Mouse (Mus musculus) heart, postnatal 0 days (tissue): ENCODE data around the gene Pheta1. TPM values are rescaled to one million over a fixed set of nuclear protein-coding genes. Genes with fewer than 3 reads are reported as not detected.
A peak's percentile ranks its signal among the peaks of the same experiment; 100 is the strongest.

Source experiments
- ATAC-seq: fragments of 200-750 bp; cut with Nextera tagmentation; 2 replicates; pipeline ENCODE4 v1.8.0; 2017; ENCODE audit warnings: low read depth, moderate number of reproducible peaks, moderate library complexity; ENCODE audit not compliant: insufficient read depth
- DNase-seq: peaks from one replicate; pipeline ENCODE4 v3.0.0-alpha.2; 2016; ENCODE audit warnings: low spot score
- H3K27ac ChIP-seq: fragments of 300-500 bp; sonication (generic); 2 replicates; pipeline ENCODE4 v1.5.1; 2014; ENCODE audit warnings: low read depth, mild to moderate bottlenecking
- H3K27me3 ChIP-seq: fragments of 300-500 bp; sonication (generic); 2 replicates; pipeline ENCODE4 v1.6.1; 2014; ENCODE audit warnings: low read length, mixed read lengths; ENCODE audit not compliant: control insufficient read depth, insufficient read depth
- H3K36me3 ChIP-seq: fragments of 300-500 bp; sonication (generic); replicated peaks from 2 replicates; pipeline ENCODE4 v1.6.1; 2014; ENCODE audit warnings: low read length, mixed read lengths; ENCODE audit not compliant: control insufficient read depth, insufficient read depth
- H3K4me1 ChIP-seq: fragments of 300-500 bp; sonication (generic); 2 replicates; pipeline ENCODE4 v1.6.1; 2014; ENCODE audit warnings: antibody characterized with exemption; ENCODE audit not compliant: control insufficient read depth, insufficient read depth
- H3K4me2 ChIP-seq: fragments of 300-500 bp; sonication (generic); 2 replicates; pipeline ENCODE4 v1.6.1; 2014; ENCODE audit warnings: low read depth, mild to moderate bottlenecking, low read length, moderate library complexity
- H3K4me3 ChIP-seq: fragments of 300-500 bp; sonication (generic); 2 replicates; pipeline ENCODE4 v1.5.1; 2014; ENCODE audit warnings: low read depth, low read length
- H3K9ac ChIP-seq: fragments of 300-500 bp; sonication (generic); replicated peaks from 2 replicates; pipeline ENCODE4 v1.6.1; 2014; ENCODE audit warnings: low read depth, low read length, mixed read lengths
- H3K9me3 ChIP-seq: fragments of 300-500 bp; sonication (generic); replicated peaks from 2 replicates; pipeline ENCODE4 v1.6.1; 2016; ENCODE audit warnings: low read length; ENCODE audit not compliant: control insufficient read depth
- CTCF ChIP-seq: IDR thresholded peaks from 2 replicates; pipeline ENCODE4 v1.5.1; 2016; ENCODE audit warnings: antibody characterized with exemption, control low read depth, low read depth
- EP300 ChIP-seq: IDR thresholded peaks from 2 replicates; pipeline ENCODE4 v1.6.1; 2016; ENCODE audit warnings: antibody characterized with exemption, low read depth
- WGBS: fragments of 180-500 bp; shearing (Covaris S2); extraction: QIAGEN DNeasy Blood & Tissue Kit; methylation state at CpG from one replicate; pipeline ENCODE4 v1.1.7; 2014; 5-methylcytosine and 5-hydroxymethylcytosine counted together
- polyA plus RNA-seq: library from polyadenylated mRNA; unstranded; fragments of >200 nt; fragmentation: Nextera tagmentation; extraction: Ambion mirVana; gene quantifications from 2 replicates; pipeline ENCODE4 v1.2.1, GENCODE M21; 2015
- total RNA-seq: library from RNA; depleted of rRNA; stranded (reverse); fragments of >200 nt; gene quantifications from 2 replicates; pipeline ENCODE4 v1.2.3, GENCODE M21; 2014; ENCODE audit warnings: low replicate concordance

The Pheta1 gene
- total and polyA plus RNA-seq, 2 experiments from 2014 or later = 16.4 to 32.2 TPM

GRCm38 (mm10) chr5:121872158-121872557 lies 23.4 kb downstream of the Pheta1 start:
- peak; percentile 71 for DNase-seq
- Histone ChIP-seq H3K27me3 (no peaks in the 10 kb centered on the region), H3K4me1 (no peaks in the 10 kb centered on the region), H3K27ac (no peak overlapping the region), H3K4me3 (no peak overlapping the region), H3K9ac (no peak overlapping the region), H3K36me3 (no peaks in the 10 kb centered on the region), H3K9me3 (no peaks in the 10 kb centered on the region), H3K4me2 (no peak overlapping the region)
- WGBS = 10% methylated on average over 4 of the region's 4 CpGs
- TF ChIP-seq CTCF (peak; percentile 99), EP300 (no peak)
- peak; percentile 73 for ATAC-seq

GRCm38 (mm10) chr5:121875041-121875440 lies 26.3 kb downstream of the Pheta1 start:
- TF ChIP-seq CTCF (no peak), EP300 (no peak)
- no peak overlapping the region for H3K27ac ChIP-seq
- H3K36me3 ChIP-seq = no peaks in the 10 kb centered on the region
- WGBS = 90% methylated on average over 12 of the region's 12 CpGs
- ATAC-seq (no peak), DNase-seq (no peak)
- no peaks in the 10 kb centered on the region for H3K27me3 ChIP-seq
- H3K9ac ChIP-seq = no peak overlapping the region
- no peaks in the 10 kb centered on the region for H3K9me3 ChIP-seq
- H3K4me1 ChIP-seq = no peaks in the 10 kb centered on the region
- H3K4me3 ChIP-seq = no peak overlapping the region
- H3K4me2 ChIP-seq = no peak overlapping the region

GRCm38 (mm10) chr5:121876901-121877300 lies 28.1 kb downstream of the Pheta1 start:
- TF ChIP-seq CTCF = no peak
- TF ChIP-seq EP300 = no peak
- WGBS = 82% methylated on average over 12 of the region's 12 CpGs
- ATAC-seq = no peak

GRCm38 (mm10) chr5:121878703-121879102 lies 29.9 kb downstream of the Pheta1 start:
- no peak overlapping the region for H3K4me2 ChIP-seq
- no peaks in the 10 kb centered on the region for H3K36me3 ChIP-seq
- TF ChIP-seq EP300 (no peak), CTCF (no peak)
- no peak overlapping the region for H3K4me3 ChIP-seq
- no peak for DNase-seq
- H3K9me3 ChIP-seq = no peaks in the 10 kb centered on the region
- H3K4me1 ChIP-seq = no peaks in the 10 kb centered on the region
- ATAC-seq = no peak
- H3K27ac ChIP-seq = no peak overlapping the region
- no peak overlapping the region for H3K9ac ChIP-seq
- no peaks in the 10 kb centered on the region for H3K27me3 ChIP-seq
- WGBS = 81% methylated on average over 17 of the region's 17 CpGs

More at GRCm38 (mm10) chr5:121876901-121877300, 28.1 kb downstream of the Pheta1 start:
- no peak for DNase-seq
- Histone ChIP-seq H3K9ac (no peak overlapping the region), H3K9me3 (no peaks in the 10 kb centered on the region), H3K4me1 (no peaks in the 10 kb centered on the region), H3K27ac (no peak overlapping the region), H3K27me3 (no peaks in the 10 kb centered on the region), H3K4me2 (no peak overlapping the region), H3K36me3 (no peaks in the 10 kb centered on the region), H3K4me3 (no peak overlapping the region)

- no peak overlapping the region for H3K27ac ChIP-seq
- DNase-seq = no peak
- H3K36me3 ChIP-seq = no peaks in the 10 kb centered on the region
- H3K4me2 ChIP-seq = no peak overlapping the region
- no peaks in the 10 kb centered on the region for H3K9me3 ChIP-seq
- H3K4me1 ChIP-seq = no peaks in the 10 kb centered on the region
- peak; percentile 52 for TF ChIP-seq CTCF
- no peak for TF ChIP-seq EP300
- no peak for ATAC-seq
- H3K4me3 ChIP-seq = no peak overlapping the region
- H3K9ac ChIP-seq = no peak overlapping the region
- no peaks in the 10 kb centered on the region for H3K27me3 ChIP-seq
- WGBS = 49% methylated on average over 6 of the region's 6 CpGs
Observed at GRCm38 (mm10) chr5:121879211-121879610, 30.4 kb downstream of the Pheta1 start.

- ATAC-seq (no peak), DNase-seq (no peak)
- H3K27ac ChIP-seq = no peak overlapping the region
- no peak overlapping the region for H3K4me3 ChIP-seq
- TF ChIP-seq EP300 (no peak), CTCF (no peak)
- H3K27me3 ChIP-seq = no peaks in the 10 kb centered on the region
- no peaks in the 10 kb centered on the region for H3K9me3 ChIP-seq
- H3K36me3 ChIP-seq = no peaks in the 10 kb centered on the region
- no peak overlapping the region for H3K9ac ChIP-seq
- 80% methylated on average over 8 of the region's 8 CpGs for WGBS
- H3K4me1 ChIP-seq = no peaks in the 10 kb centered on the region
- no peak overlapping the region for H3K4me2 ChIP-seq
Observed at GRCm38 (mm10) chr5:121883356-121883755, 34.6 kb downstream of the Pheta1 start.
